Mouse (Mus musculus) layer of hippocampus, adult 9-10 months (tissue): Measurements from ENCODE around the gene Pcnx3.

ENCODE experiments used
- DNase-seq: peaks from one replicate; pipeline ENCODE4 v3.0.0; 2022; ENCODE audit warnings: low spot score

Pcnx3 gene

DNA sequence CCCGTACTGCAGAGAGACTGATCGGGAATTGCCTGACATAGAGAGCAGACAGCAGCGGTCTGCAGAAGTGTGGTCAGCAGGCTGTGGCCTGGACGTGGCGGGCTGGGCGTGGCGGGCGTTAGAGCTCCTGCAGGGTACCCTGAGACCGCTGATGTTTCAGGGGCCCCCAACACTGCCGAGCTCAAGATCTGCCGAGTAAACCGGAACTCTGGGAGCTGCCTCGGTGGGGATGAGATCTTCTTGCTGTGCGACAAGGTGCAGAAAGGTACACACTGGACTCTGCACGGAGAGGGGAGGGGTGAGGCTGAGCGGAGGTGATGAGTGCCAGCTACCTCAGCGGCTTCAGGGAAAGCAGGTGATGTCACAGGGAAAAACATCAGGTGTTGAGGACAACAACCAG is 47.7 kb downstream of the Pcnx3 start:
- no peak for DNase-seq

GRCm38 (mm10) chr19:5640339-5640738 is 48.4 kb downstream of the Pcnx3 start:
- DNase-seq, result no peak

DNA sequence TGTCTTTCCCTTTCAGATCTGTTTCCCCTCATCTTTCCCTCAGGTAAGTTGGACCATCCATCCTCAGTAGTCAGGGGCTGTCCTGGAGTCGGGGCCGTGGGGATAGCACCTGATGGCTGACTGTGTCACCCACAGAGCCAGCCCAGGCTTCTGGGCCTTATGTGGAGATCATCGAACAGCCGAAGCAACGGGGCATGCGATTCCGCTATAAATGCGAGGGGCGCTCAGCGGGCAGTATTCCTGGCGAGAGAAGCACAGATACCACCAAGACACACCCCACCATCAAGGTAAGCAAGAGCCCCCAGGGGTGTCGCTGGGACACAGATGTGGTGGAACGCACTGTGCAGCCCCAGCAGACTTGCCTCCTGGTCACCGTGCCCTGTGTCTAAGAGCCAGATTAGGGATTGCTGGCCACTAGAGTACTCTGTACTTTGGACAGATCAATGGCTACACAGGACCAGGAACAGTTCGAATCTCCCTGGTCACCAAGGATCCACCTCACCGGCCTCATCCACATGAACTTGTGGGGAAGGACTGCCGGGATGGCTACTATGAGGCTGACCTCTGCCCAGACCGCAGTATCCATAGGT is 50.2 kb downstream of the Pcnx3 start:
- DNase-seq, result no peak

DNA sequence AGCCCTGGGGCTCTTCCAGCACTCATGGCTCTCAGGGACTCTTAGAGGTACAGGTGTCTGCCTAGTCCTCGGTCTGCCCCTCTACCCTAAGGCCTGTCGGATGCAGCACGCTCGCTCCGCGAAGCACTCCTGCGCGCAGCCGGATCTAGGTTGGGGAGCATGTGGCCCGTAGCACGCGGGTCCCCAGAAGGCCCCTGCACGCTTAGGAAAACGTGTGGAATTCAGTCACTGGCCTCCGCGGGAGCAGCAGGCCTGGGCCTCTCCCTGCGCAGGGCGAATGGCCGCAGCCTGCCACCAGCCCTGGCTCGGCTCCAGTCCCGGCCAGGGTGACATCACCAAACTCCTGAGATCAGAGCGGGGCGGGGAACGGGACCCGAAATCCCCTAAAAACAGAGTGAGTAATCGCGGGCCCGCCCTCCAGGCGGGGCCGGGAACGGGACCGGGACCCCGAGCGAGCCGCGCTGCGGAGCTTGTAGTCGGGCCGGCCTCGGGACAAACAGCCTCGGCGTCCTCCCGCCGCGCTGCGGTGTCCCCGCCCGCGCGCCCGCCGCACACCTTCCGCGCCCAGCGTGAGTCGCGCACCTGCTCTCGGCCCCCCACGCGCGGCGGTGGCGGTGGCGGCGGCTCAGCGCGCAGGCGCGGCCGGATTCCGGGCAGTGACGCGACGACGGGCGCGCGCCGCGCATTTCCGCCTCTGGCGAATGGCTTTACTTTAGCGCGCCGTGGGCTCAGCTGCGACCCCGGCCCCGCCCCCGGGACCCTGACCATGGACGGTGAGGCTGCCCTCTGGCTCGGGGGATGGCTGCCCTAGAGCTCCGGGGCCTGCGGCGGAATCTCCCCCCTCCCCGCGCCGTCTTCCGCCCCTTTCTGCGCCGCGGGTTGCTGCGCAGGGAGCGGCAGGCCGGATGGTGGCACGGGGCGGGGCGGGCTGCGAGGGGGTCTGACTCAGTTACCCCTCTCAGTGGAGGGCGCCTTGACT is 51.4 kb downstream of the Pcnx3 start, which contains the start of gene Rela:
Gene Rela, plus strand, starts transcription at position 415 of the 979 bp plus-strand sequence.
- DNase-seq, result peak; percentile 83

DNA sequence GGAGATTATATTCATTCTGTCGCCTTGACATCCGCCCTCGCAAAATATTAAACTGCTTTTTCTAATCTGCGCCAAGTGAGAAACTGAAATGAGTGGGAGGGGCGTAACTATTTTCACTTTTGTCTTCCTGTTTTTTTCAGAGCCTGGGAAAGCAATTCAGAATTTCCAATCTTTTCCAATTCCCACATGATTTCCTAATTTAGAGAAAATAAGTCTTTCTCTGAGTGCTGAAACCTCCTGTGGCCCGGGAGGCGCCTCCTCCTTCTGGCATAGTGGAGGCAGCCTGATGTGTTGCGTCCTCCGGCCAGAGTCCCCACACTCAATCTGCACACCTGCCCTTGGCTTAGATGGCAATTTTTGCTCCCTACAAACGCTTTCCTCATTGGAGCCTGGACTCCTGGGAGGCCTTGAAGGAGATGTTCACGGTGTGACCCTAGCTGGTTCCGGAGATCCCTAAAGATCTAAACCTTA is 52.1 kb downstream of the Pcnx3 start:
- DNase-seq, result peak; percentile 48

- DNase-seq, result no peak
These were observed 52.6 kb downstream of the Pcnx3 start for GRCm38 (mm10) chr19:5636036-5636570.

- no peak for DNase-seq
These were observed 56.6 kb downstream of the Pcnx3 start for GRCm38 (mm10) chr19:5632120-5632519.

GRCm38 (mm10) chr19:5629907-5630306 is 58.8 kb downstream of the Pcnx3 start:
- no peak for DNase-seq

DNA sequence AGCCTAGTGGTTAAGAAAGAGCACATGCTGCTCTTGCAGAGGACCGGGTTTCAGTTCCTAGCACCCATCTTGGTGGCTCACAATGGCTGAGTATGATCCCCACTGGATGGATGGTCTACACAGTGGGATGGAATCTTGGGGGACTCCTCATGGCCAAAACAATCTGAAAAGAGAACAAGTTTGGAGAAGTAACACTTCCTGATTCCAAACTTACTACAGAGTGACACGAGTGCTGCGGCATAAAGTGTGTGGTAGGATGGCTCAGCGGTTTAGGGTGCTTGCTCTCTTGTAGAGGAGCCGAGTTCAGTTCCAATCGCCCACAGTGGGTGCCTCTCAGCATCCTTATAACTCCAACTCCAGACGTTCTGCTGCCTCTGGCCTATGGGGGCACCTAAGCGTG is 63.4 kb downstream of the Pcnx3 start:
- DNase-seq, result no peak

DNA sequence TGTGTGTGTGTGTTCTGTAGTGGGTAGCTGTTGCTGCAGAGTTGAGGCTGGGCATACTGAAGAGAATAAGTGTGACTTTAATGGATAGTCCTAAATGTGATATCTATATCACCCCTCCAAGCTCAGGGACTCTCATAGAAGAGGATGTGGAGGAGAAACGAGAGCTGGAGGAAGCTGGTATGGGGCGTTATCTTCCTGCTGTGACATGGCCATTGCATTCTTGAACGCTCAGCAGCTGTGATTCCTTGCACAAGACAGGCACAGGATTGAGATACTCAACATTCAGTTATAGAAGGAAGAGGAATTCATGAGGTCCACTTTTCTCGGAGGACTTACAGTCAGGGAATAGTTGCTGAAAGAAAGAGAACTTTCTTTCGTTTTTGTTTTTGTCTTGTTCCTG is 66.8 kb downstream of the Pcnx3 start:
- DNase-seq, result no peak

GRCm38 (mm10) chr19:5620007-5620406 is 68.7 kb downstream of the Pcnx3 start:
- no peak for DNase-seq

- no peak for DNase-seq
These were observed 73.8 kb downstream of the Pcnx3 start for GRCm38 (mm10) chr19:5614953-5615352.
